Mouse (Mus musculus) Patski (cell line): ENCODE results near the gene Cox5b. TPM values are rescaled to one million over a fixed set of nuclear protein-coding genes. Genes with fewer than 3 reads are reported as not detected.

Experiments used
- ATAC-seq: fragments of 100-300 bp; one replicate; pipeline ENCODE4 v1.8.0; 2021
- CTCF ChIA-PET: fragments of 350-600 bp; sonication (Branson Sonifier 250); formaldehyde crosslinking; loops from one replicate; lab custom pipeline; 2022; ENCODE audit warnings: inconsistent platforms; lab: Charles Lee
- POLR2A ChIA-PET: fragments of 350-600 bp; sonication (Branson Sonifier 250); formaldehyde crosslinking; loops from one replicate; lab custom pipeline; 2022; ENCODE audit warnings: antibody characterized with exemption, inconsistent platforms; lab: Charles Lee
- DNase-seq: peaks from one replicate; pipeline ENCODE4 v3.0.0-alpha.2; 2011; ENCODE audit warnings: low read depth, low spot score
- H3K27me3 ChIP-seq: fragments of 371-371 bp; one replicate; pipeline ENCODE4 v1.5.1; 2021
- CTCF ChIP-seq: fragments of 100-300 bp; IDR thresholded peaks from one replicate; pipeline ENCODE4 v1.5.1; 2021
- in situ Hi-C: fragments of 300-500 bp; cut with MboI; formaldehyde crosslinking; loops from 3 replicates; pipeline ENCODE4 v1.11.1; 2018; ENCODE audit warnings: low pct_unique_long_range_greater_than_20kb, mixed read lengths
- polyA plus RNA-seq: library from polyadenylated mRNA; unstranded; gene quantifications from one replicate; pipeline ENCODE4 v1.2.3, GENCODE M21; 2021

The Cox5b gene
- 483 TPM for polyA plus RNA-seq

DNA sequence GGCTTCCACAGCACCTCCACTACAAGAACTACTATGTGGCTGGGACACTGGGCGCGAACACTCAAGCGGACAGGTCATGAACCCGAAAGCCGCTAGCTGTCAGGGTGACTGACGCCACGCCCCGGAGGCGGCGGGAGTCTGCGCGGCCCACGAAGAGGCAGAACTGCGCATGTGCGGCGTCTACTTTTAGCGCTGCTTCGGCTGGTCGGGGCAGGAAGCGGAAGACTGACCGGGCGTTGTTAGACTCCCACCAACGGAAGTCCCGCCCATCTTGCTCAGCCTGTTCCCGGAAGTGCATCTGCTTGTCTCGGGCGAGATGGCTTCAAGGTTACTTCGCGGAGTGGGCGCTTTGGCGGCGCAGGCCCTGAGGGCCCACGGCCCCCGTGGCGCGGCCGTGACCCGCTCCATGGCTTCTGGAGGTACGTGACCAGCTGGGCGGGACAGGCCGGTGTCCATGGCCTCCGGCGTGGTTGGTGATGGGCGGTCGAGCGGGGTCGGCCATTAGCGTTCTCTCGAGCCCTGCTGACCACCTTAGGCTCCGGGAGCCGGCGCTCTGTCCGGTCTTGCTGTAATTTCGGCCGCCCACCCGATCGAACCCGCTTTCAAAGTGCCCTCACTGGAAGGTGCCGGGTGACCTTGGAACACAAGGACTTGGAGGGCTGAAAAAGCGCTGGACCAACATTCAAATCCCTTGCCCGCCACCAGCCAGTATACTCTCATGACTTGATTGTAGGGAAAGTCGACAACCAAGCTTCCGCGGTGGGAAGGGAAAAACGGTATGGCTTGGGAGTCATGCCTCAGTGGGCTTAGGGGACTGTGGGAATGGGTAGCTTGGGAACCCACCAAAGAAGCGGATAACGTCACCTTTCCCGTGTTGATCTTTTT is at the start of gene Cox5b:
TSS of gene Cox5b (plus strand) at position 179 of the 885 bp plus-strand sequence.
- POLR2A ChIA-PET: interaction anchor here (1.0 to 1.4 kb wide), 4 partner anchors 12 to 142 kb away, joined by 3 to 8 read pairs (median 6); no protein-coding TSS in a partner anchor
- no peaks in the 10 kb centered on the region for H3K27me3 ChIP-seq
- in situ Hi-C loops: loop anchor here (5.0 kb wide), 1 partner anchor 134 kb away; the partner anchor contains the start of gene Sema4c
- peak; percentile 92 for ATAC-seq
- DNase-seq: peak; percentile 87
- TF ChIP-seq CTCF: no peak
- CTCF ChIA-PET: interaction anchor here (1.2 to 1.3 kb wide), 2 partner anchors 8 to 144 kb away, joined by 3 to 7 read pairs; partner anchors contain the start of gene Ankrd39

DNA sequence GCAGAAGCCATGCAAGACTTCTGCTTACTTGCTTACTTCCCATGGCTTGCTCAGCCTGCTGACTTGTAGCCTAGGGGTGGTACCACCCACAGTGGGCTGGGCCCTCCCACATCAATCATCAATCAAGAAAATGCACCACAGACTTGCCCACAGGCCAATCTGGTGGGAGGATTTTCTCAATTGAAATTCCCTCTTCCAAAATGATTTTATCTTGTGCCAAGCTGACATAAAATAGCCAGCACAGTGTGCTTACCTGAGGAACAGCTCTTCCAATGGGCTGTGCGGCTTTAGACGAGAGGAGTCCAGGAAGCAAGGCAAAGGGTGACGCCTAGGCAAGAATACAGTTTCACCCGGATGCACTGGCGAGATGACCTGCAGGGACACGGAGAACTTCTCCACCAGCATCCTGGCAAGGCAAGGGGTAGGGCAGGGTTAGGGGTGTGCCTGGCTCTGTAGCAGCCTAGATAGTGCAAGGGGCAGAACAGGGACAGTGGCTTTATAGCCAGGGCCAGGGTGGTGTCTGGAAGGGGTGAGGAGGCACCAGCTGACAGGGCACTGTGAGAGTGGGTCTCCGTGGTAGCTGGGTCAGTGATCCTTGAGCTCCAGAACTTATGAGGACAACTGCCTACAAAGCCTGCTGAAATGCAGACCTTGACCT is 47.2 kb upstream of the Cox5b start:
- ChIA-PET POLR2A (no interaction called here), CTCF (no interaction called here)
- TF ChIP-seq CTCF: no peak
- in situ Hi-C loops: no loop called here
- ATAC-seq: no peak
- peaks cover 4% of the 10 kb centered on the region for H3K27me3 ChIP-seq
- no peak for DNase-seq

- no peak for DNase-seq
- peaks cover 4% of the 10 kb centered on the region for H3K27me3 ChIP-seq
- CTCF ChIA-PET: no interaction called here
- no peak for TF ChIP-seq CTCF
- ATAC-seq: no peak
- in situ Hi-C loops: no loop called here
- POLR2A ChIA-PET: no interaction called here
Measured at GRCm38 (mm10) chr1:36644615-36645007, 46.6 kb upstream of the Cox5b start.

- DNase-seq: no peak
- H3K27me3 ChIP-seq: peaks cover 4% of the 10 kb centered on the region
- CTCF ChIA-PET: interaction anchor here (1.4 kb wide), 1 partner anchor 9 kb away, joined by 3 read pairs; no protein-coding TSS in a partner anchor
- in situ Hi-C loops: no loop called here
- TF ChIP-seq CTCF: no peak
- POLR2A ChIA-PET: no interaction called here
- ATAC-seq: no peak
Measured at GRCm38 (mm10) chr1:36646285-36646684, 45.0 kb upstream of the Cox5b start.

DNA sequence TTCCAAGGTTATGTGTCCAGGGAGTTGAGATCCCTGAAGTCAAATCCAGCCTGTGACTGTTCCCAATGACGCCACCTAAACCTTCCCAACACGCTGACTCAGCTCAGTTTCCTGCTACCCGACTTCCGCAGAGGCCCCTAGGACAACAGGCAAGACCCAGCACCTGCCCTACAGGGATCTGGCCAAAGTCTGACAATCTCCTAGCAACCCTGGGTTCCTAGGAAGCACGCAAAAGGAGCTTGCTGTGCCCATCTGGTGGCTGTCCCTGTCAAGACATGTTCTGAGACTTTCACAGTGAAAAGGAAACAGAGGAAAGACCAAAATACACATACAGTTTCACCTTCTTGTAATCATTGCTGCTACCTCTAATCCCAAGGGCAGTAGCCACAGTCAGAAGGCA is 43.6 kb upstream of the Cox5b start:
- ChIA-PET CTCF (no interaction called here), POLR2A (interaction anchor here (1.5 kb wide), 1 partner anchor 76 kb away, joined by 3 read pairs; no protein-coding TSS in a partner anchor)
- TF ChIP-seq CTCF: no peak
- in situ Hi-C loops: no loop called here
- ATAC-seq (no peak), DNase-seq (no peak)
- H3K27me3 ChIP-seq: peaks cover 4% of the 10 kb centered on the region

- ATAC-seq (no peak), DNase-seq (no peak)
- ChIA-PET CTCF (interaction anchor here (0.9 kb wide), 1 partner anchor 20 kb away, joined by 3 read pairs; no protein-coding TSS in a partner anchor), POLR2A (no interaction called here)
- TF ChIP-seq CTCF: no peak
- H3K27me3 ChIP-seq: no peaks in the 10 kb centered on the region
- in situ Hi-C loops: no loop called here
Measured at GRCm38 (mm10) chr1:36655039-36655438, 36.2 kb upstream of the Cox5b start.

DNA sequence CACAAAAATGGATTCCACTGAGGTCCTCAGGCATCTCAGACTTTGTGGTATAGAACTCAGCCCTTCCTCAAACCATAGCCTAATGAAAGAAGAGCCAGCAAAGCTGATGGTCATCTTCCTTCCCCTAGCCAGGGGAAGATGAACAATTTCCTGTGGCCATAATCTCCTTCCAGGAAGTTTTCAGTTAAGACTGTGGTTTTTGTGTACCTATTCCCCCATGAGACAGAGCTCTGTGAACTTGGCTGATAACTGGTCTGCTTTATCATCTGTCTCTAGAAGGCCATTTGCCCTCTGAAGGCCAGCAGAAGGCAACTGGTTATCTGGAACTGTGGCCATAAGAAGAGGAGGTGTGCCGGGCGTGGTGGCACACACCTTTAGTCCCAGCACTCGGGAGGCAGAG is 35.0 kb upstream of the Cox5b start:
- no peak for TF ChIP-seq CTCF
- in situ Hi-C loops: no loop called here
- ChIA-PET CTCF (interaction anchor here (1.0 kb wide), 1 partner anchor 38 kb away, joined by 3 read pairs; no protein-coding TSS in a partner anchor), POLR2A (no interaction called here)
- no peaks in the 10 kb centered on the region for H3K27me3 ChIP-seq
- DNase-seq (no peak), ATAC-seq (no peak)

- H3K27me3 ChIP-seq: no peaks in the 10 kb centered on the region
- in situ Hi-C loops: no loop called here
- DNase-seq: no peak
- no peak for ATAC-seq
- no peak for TF ChIP-seq CTCF
- CTCF ChIA-PET: no interaction called here
- POLR2A ChIA-PET: no interaction called here
Measured at GRCm38 (mm10) chr1:36657658-36658415, 33.4 kb upstream of the Cox5b start.

DNA sequence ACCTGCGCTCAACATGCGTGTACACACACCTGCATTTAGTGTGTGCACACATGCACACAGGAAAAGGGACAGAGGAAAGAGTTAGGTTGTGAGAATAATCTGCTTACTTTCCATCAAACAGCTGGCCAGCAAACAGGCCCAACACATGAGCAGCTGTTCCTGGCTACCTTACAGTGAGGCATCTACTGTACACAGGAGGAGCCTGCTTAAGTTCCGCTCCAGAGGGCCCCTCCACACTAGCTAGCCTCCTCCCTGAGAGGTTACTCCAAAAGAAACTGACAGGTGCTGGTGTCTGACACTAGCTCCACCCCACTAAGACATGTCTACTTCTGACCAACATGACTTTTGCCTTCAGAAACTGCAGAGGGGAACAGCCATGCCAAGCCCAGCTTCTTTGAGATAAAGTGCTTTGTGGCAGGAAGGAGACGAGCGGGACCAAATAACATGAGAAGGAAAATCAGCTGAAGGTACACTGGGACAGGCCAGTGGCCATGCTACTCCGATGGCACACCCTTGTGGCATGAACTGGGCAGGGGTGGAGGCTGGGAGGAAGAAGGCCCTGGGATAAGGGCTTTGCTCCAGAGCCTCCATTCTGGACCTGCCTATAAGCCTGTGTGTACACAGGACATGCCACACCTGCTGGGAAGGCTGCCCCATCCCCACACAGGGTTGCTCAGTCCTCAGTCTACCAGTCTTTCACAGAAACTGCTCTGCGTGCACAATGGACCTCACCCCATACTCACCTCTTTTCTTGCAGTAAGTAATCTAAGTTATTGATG is 32.4 kb upstream of the Cox5b start:
- ChIA-PET POLR2A (no interaction called here), CTCF (no interaction called here)
- DNase-seq (no peak), ATAC-seq (no peak)
- H3K27me3 ChIP-seq: no peaks in the 10 kb centered on the region
- TF ChIP-seq CTCF: no peak
- in situ Hi-C loops: no loop called here
